Mouse (Mus musculus): Measurements from ENCODE around the gene Tmcc1.

Gene Tmcc1

DNA sequence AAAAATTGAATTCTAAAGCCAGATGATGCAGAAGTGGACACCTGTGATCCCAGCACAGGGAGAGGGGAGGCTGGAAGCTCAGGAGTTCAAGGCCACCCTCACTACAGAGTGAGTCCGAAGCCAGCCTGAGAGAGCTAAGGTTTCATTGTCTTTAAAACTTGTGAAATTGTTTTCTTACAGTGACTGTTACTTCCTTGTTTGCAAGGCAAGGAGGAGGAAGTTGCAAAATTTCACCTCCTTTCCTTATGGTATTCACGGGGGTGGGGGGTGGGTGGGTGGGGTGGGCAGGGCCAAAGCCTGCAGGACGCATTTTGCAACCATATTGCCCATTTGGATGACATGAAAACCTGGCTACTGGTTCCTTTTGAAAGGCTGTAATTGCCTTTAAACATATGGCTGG lies 179.6 kb downstream of the Tmcc1 start:
- DNase-seq (ENCODE audit: low spot score), result no peak

DNA sequence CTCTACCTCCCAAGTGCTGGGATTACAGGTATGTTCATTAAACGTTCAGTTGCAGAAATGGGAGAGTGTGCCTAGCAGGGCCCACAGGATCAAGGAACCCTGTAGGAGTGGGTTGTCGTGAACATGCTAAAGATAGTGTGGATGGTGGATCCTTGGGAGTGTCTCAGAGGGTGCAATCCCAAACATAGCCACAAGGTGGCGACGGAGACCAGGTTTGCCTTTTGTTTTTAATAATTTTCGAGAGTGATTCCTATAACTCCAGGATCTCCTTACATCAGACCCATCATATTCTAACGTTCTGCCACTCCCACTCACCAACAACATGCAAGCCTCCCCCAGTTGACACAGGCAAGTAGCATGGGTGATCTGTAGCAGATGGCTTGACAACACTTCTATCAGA lies 182.7 kb downstream of the Tmcc1 start:
- DNase-seq (ENCODE audit: low spot score), result no peak

DNA sequence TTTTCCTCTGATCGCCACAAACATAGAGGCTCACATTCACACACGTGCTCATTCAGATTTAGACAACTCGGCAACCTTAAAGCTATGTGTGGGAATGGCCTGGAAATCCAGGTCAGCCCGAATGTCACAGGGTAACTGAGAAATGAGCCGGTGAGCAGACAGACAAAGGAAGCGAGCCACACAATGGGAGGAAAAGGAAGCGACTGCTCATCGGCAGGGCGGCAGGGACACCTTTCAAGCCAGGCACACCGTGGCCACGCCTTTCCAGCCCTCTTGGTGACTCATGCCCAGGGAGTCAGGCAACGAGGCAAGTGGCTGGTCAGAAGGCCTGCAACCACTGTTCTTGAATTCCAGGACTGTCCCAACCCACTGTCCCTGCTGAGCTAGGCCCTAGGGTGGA lies 183.9 kb downstream of the Tmcc1 start:
- no peak for DNase-seq (ENCODE audit: low spot score)

DNA sequence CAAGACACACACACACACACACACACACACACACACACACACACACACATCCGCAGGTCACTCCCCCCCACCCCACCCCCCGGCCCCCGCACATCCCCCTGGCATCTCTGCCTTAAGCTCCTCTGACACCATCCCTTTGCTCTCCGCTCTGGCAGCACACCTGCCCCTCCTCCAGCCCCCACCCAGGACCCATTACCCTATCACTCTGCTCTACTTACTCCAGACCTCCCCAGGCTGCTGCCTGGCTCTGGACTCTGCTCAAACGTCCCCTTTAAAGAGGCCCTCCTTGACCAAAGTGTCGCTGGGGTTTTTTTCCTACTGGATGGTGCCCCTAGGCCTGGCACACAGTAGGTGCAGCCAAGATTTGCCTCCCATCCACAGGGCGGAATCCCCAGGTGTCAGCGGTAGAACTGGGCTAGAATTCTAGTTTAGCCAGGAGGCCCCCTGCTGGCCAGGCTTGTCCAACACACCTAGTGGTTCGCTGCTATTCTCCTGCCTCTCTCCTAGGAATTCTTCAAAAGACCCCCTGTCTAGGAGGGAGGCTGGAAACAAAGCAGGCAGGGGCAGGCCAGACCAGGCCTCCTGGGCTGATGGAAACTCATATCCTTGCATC lies 185.6 kb downstream of the Tmcc1 start:
- DNase-seq (ENCODE audit: low spot score), result no peak

GRCm38 (mm10) chr6:116006731-116007130 lies 186.6 kb downstream of the Tmcc1 start:
- DNase-seq (ENCODE audit: low spot score), result no peak

GRCm38 (mm10) chr6:116005959-116006288 lies 187.4 kb downstream of the Tmcc1 start:
- DNase-seq (ENCODE audit: low spot score), result no peak

DNA sequence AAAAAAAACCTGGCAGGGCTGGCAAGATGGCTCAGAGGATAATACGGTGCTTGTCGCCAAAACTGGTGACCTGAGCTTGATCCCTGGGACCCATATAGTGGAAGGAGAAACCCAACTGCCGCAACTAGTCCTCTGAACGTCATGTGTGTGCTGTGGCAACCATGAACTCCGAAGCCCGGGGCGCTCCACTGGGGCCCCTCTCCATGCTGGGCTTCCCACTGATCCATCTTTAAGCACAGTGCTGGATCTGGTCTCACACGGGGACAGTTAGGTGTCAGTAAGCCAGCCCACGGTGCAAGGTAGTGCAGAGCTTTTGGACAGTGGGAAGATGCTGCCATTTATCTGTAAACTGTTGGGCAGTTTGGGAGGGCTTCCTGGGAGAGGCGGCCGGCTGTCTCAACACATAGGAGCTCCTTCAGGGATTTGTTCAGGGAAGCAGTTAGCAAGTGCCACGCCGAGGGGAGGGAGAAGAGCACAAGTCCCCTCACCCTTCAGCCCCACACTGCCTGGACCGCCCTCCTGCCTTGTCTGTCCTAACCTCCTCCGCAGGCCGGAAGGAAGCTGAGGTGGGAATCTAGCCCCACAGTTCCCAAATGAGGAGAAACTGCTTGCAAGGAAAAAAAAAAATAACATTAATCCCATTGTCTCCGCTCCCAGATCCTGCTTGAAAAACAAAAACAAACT lies 187.9 kb downstream of the Tmcc1 start:
- DNase-seq (ENCODE audit: low spot score), result no peak

- no peak for DNase-seq (ENCODE audit: low spot score)
These were observed 188.6 kb downstream of the Tmcc1 start for GRCm38 (mm10) chr6:116004716-116005115.

GRCm38 (mm10) chr6:116004069-116004468 lies 189.2 kb downstream of the Tmcc1 start:
- DNase-seq (ENCODE audit: low spot score), result no peak

- no peak for DNase-seq (ENCODE audit: low spot score)
These were observed 189.8 kb downstream of the Tmcc1 start for GRCm38 (mm10) chr6:116003516-116003915.

DNA sequence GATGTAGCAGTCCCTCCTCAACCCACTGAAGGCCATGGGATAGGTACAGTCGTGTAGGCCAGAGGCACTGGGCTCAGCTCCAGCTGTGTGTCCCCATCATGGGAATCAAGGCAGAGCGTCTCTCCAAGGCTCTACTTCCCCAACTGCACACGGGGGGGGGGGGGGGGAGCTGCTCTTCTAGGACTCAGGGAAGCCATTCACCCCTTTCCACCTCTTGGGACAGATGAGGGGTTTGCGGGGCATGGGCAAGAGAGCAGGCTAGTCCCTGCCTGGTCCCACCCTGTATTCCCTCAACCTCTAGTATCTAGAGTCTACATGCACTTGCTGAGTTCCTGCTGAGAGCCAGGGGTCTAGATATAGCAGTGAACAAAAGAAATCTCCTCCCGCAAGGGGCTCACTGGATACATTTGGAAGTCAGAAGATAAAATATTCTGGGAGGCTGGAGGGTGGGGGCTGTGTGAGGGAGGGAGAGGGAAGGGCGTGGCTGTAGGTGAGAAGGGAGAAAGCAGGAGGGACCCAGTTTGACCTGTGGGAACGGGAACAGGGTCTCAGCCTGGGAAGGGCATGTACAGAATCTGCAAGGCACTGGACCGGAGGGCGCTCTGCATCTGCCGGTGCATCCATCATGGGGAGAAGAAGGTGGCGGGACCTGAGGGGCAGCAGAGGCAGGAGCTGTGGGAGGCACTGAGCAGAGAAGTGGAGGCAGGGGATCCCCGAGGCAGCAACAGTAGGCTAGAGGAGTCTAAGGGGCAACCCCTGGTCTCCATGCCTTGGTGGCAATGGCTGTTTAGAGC lies 190.8 kb downstream of the Tmcc1 start:
- DNase-seq (ENCODE audit: low spot score), result no peak

GRCm38 (mm10) chr6:116000851-116001250 lies 192.4 kb downstream of the Tmcc1 start:
- no peak for DNase-seq (ENCODE audit: low spot score)

- no peak for DNase-seq (ENCODE audit: low spot score)
These were observed 194.1 kb downstream of the Tmcc1 start for GRCm38 (mm10) chr6:115999227-115999626.

GRCm38 (mm10) chr6:115998758-115999157 lies 194.5 kb downstream of the Tmcc1 start:
- DNase-seq (ENCODE audit: low spot score), result no peak

GRCm38 (mm10) chr6:115997726-115998311 lies 195.5 kb downstream of the Tmcc1 start:
- no peak for DNase-seq (ENCODE audit: low spot score)

- no peak for DNase-seq (ENCODE audit: low spot score)
These were observed 197.0 kb downstream of the Tmcc1 start for GRCm38 (mm10) chr6:115996171-115996851.

DNA sequence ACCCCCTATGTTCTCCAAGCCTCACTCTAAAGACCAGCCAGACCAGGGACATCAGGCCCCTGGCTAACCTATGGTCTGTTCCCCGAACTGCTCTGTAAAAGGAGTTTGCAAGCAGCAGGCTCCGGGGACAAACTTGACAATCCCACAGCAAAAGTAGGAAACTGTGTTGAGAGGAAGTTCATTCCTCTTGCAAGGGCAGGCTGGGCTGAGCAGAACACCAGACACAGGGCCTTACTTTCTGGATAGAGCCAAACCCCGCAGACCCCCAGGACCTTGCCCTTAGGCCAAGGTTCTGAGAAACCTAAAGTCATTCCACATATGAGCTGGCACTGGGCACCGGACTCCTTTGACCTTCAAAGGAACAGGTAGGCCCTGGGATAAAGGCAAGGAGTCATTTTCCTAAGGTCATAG lies 197.8 kb downstream of the Tmcc1 start:
- no peak for DNase-seq (ENCODE audit: low spot score)

GRCm38 (mm10) chr6:115994877-115995520 lies 198.3 kb downstream of the Tmcc1 start, which contains the start of gene Plxnd1:
TSS of gene Plxnd1 (minus strand) at chr6:115995005.
- DNase-seq (ENCODE audit: low spot score), result peak; percentile 88

GRCm38 (mm10) chr6:115994146-115994876 lies 199.0 kb downstream of the Tmcc1 start:
- no peak for DNase-seq (ENCODE audit: low spot score)

GRCm38 (mm10) chr6:115993463-115994145 lies 199.7 kb downstream of the Tmcc1 start:
- DNase-seq (ENCODE audit: low spot score), result no peak

Data from testis, postnatal 14 days (tissue).